Mouse (Mus musculus) left cerebral cortex, adult 2 months (tissue): ENCODE data around the gene Pbld1. TPM values are rescaled to one million over a fixed set of nuclear protein-coding genes. Genes with fewer than 3 reads are reported as not detected.

Source experiments
- DNase-seq, 2 experiments: peaks; one replicate each; pipeline ENCODE4 v3.0.0; 2021 to 2022; ENCODE audit warnings: low spot score in 2 of 2, mixed read lengths in 1 of 2; ENCODE audit errors: extremely low spot score in 1 of 2
- H3K27ac ChIP-seq: fragments of 200-600 bp; 2 replicates; pipeline ENCODE4 v1.8.1; 2022
- H3K4me3 ChIP-seq: fragments of 200-600 bp; 2 replicates; pipeline ENCODE4 v1.8.1; 2022
- CTCF ChIP-seq: fragments of 200-600 bp; IDR thresholded peaks from 2 replicates; pipeline ENCODE4 v1.8.1; 2022; ENCODE audit warnings: antibody characterized with exemption, mild to moderate bottlenecking, moderate library complexity
- intact Hi-C: fragments of 180-260 bp; cut with DNase I; formaldehyde crosslinking; loops from one replicate; pipeline ENCODE4 v1.15.1; 2025
- total RNA-seq, 2 experiments: library from RNA; stranded (reverse); gene quantifications; 2 replicates each; pipeline ENCODE4 v1.2.3; 2021

Pbld1 gene
- total RNA-seq, 2 experiments from 2014 or later: 0.23 to 0.66 TPM

DNA sequence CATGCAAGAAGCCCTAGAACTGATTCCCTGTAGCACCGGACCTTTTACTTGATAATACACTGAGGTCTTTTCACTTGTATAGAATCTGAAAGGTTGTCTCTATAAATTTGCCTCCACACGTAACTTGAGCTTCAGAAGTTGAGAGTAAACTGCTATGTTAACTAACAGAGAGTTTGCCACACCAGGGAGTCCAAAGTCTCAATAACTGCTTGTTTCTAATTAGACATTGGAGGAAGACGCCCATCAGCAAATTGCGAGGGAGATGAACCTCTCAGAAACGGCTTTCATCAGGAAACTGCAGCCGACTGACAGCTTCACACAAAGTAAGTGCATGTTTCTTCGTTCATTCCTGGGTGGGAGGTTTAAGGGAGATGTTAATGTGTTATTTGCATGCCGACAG, 5.6 kb downstream of the Pbld1 start:
- TF ChIP-seq CTCF: no peak
- no peak overlapping the region for H3K27ac ChIP-seq
- H3K4me3 ChIP-seq: no peak overlapping the region
- DNase-seq: no peak
- intact Hi-C loops: loop anchor here (2.0 to 10.0 kb wide), 4 partner anchors 21 to 251 kb away; partner anchors contain the start of genes Hnrnph3, Pbld2 and Rufy2

DNA sequence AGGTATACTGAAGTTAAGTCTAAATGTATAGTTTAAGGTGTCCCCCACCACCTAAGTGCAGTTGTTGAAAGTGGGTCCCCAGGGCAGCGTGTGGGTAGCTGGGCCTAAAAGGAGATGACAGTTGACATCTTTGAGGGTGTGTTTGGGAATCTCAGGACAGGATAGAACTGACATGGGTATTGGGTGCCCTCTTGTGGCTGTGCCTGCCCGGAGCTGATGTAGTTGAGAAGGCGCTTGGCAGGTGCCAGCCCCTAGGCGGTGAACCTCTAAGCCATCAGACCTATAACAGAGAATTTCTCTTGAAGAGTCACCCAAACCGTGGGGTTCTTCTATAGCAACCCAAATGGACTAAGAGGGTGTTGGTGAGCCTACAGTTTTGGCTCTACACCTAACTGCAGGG, 6.0 kb downstream of the Pbld1 start:
- peak; percentile 78 for DNase-seq
- Histone ChIP-seq H3K27ac (no peak overlapping the region), H3K4me3 (no peak overlapping the region)
- intact Hi-C loops: loop anchor here (2.0 to 10.0 kb wide), 4 partner anchors 21 to 251 kb away; partner anchors contain the start of genes Hnrnph3, Pbld2 and Rufy2
- peak; percentile 93 for TF ChIP-seq CTCF

DNA sequence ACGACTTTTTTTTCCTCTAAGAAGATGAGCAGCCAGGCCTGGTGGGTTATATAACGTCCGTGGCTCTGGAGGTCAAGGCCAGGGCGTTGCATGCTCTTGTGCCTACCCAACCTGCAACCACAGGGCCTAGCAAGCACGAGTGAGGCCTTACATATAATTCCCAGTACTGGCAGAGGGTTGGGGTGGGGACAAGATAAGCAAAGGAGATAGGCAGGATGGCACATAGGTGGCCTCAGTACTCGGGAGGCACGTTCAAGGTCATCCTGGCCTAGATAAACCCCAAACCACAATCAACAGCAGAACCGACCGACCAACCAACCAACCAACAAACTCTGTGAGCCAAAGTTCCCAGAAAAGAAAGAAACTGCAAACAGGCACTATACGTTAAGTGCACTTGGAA, 26.3 kb downstream of the Pbld1 start:
- Histone ChIP-seq H3K4me3 (no peak overlapping the region), H3K27ac (no peak overlapping the region)
- TF ChIP-seq CTCF: no peak
- intact Hi-C loops: no loop called here
- no peak for DNase-seq

DNA sequence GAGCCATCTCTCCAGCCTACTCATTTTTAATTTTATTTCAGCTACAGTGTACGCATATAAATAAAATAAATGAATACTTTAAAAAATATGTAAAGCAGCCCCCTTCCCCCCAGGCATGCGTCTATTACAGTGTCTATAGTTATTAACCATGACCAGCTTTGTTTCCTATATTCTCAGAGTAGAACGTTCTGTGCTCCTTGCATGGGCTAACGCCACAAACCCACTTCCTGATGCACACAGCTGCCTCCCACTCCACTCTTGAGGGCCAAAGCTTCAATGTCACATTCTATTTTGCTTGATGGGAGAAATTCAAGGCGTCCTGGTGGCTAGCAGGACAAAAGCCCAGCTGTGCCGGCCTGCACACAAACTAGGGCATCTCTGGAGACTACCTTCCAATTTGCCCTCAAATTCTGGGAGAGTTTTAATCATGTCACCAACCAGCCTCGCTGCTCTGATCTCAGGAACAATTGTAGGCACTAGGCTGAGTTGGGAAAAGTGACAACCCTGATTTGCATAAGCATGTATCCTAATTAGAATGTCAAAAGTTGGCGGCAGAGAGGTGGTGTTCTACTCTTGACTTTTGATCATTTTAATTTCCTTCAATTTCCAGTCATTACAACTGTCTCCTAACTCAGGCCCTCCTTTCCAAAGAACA, 29.3 kb downstream of the Pbld1 start:
- TF ChIP-seq CTCF: no peak
- H3K4me3 ChIP-seq: peak overlapping the region; percentile 46
- H3K27ac ChIP-seq: no peak overlapping the region; the same call in 1 of the 2 replicates
- intact Hi-C loops: no loop called here
- DNase-seq: no peak

DNA sequence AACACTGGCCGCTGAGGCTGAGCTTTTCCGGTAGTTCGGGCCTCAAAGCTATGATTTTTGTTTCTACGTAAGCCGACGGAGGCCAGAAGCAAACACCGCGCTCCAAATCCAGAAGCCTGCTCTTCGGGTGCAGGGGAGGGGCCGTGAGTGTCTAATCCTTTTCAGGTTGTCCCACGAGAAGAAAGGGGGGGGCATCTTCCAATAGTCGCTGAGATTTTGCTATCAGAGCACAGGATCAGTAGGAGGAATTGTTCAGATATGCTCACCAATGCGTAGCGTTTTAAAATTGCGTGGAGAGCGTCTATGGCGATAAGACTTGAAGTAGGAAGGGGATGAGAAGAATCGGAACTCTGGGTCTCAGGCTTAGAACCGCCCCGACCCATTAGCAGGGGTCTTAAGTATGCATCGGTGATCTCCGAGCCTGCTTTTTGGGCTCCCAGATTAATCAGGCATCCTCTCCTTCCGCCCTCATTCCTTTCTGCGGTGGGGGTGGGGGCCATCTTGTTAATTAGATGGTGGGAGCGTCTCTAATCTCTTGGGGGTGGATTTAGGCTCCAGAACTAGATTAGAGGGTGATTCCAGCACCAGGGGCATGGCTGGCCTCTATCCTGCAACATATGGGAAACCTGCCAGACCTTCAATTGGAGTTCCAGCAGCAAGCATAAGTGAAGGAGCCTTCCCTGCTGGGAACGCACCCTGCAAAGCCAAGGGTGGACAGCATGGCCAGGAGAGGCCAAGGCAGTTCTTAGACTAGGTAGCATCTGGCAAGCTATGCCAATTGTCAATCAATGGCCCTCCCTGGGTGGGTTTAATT, 30.0 kb downstream of the Pbld1 start:
- peak overlapping the region; percentile 46 for H3K4me3 ChIP-seq
- peak in 1 of 2 experiments; percentile 24 for DNase-seq
- no peak for TF ChIP-seq CTCF
- intact Hi-C loops: no loop called here
- H3K27ac ChIP-seq: peak overlapping the region; percentile 60; the same call in 1 of the 2 replicates

DNA sequence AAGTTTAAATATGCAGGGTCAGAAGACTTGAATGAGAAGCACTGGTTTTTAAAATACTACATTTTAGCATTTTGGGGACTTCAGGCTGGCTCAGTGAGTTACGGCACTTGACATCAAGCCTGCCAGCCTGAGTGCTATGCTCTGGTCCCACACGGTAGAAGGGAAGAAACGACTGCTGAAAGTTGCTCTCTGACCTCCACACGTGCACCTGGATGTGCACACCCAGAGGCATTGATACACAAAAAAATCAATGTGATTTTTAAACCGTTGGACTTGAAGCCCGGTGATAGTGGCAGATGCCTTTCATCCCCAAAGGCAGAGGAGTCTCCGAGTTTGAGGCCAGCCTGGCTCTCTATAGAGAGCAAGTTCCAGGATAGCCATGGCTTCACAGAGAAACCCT, 32.0 kb downstream of the Pbld1 start:
- DNase-seq: no peak
- no peak for TF ChIP-seq CTCF
- Histone ChIP-seq H3K4me3 (no peak overlapping the region), H3K27ac (no peak overlapping the region)
- intact Hi-C loops: no loop called here

DNA sequence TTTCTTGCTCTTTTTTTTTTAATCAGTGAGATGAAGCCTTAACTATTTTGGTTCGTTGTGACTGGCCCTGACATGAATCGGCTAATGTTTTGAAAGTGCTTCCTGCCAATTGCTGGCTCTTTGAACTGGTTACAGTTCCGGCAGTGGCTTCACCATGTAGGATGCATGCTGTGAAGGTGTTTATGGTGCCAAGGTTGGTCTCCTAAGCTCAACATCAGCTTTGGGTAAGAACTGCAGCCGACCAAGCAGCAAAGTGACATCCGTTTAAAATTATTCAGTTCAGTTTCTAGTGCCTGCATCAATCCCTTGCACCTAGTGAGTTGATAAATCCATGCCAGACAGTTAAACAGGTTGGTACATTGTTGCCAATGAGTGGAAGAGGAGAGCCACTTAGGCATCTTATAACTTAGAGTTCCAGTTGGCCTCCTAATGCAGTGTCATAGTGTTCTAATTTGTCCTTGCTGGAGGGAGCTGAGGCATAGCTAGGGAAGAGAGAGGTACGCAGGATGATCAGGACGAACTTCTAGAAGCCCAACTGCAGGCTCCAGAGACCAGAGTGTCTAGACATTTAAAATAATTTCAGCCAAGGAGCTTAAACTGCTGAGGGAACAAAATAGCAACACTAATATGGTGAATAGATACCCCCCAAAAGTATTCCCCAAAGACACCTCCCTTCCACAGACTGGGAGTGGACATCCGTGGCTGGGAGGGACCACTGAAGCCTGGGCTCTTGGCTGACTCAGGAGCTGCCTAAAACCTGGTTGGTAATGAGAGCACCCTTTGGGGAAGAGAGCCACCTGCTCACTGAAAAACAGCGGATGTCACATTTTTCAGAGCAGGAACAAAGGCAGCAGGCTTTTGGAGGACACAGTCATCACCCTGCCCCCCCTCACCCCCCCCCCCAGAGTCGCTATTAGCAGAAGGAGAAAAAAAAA, 32.9 kb downstream of the Pbld1 start:
- intact Hi-C loops: no loop called here
- no peak overlapping the region for H3K27ac ChIP-seq

DNA sequence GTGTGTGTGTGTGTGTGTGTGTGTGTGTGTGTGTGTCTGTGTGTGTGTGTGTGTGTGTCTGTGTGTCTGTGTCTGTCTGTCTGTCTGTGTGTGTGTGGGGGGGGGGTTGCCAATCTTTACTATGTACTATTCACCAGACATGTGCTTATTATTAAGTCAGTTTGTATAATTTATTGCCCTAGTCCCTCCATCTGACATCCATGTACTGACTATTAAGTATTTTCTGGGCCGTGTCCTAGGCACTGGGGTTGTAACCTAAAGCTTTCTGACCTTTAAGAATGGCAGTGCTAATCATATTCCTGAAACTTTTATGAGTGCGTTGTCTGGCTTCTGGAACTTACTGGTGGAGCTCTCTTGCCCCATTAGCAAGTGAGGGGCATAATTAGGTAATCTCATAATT, 36.8 kb downstream of the Pbld1 start:
- TF ChIP-seq CTCF: no peak
- Histone ChIP-seq H3K27ac (no peak overlapping the region), H3K4me3 (no peak overlapping the region)
- no peak for DNase-seq
- intact Hi-C loops: no loop called here

More for the DNA sequence above, 32.9 kb downstream of the Pbld1 start:
- no peak overlapping the region for H3K4me3 ChIP-seq
- no peak for TF ChIP-seq CTCF
- DNase-seq: no peak

DNA sequence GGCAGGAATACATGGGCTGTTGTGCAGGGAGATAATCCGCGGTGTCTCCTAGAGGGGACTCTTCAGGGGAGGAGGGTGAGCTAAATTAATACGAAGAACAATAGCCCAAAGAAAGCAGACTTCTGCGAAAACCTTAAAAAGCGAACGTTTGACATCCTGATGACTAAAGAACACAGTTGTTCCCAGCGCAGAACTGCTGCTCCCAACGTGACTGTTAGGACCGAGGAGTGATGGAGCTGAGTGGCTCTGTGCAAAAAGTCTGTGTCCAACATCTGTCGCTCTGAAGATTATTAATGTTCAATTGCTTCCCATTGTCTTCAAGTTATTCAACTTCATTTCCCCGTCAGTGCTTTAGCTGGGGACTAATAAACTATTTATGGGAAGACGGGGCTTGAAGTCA, 38.2 kb downstream of the Pbld1 start:
- intact Hi-C loops: no loop called here

DNA sequence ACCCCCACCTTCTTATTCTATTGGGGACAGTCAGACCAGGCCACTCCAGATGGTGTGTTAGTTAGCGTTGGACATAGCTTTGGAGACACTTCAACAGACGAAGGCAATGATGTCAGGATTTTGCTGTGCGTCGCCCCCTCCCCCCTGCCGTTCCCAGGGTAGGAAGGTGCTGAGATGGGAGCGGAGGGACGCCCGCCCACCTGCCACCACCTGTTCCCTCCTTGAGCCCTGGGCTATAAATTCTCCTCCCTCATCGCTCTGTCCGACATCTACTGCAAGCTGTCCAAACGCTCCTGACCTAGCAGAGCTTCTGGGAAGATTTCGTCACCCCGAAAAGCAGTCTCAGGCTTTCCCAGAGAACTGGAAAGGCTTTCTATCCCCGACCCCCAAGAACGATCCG, 39.6 kb downstream of the Pbld1 start, which contains the start of gene Atoh7:
TSS of gene Atoh7 (plus strand) at position 131 of the 400 bp plus-strand sequence.
- peak within 1 kb of the TSS; percentile 88 for H3K27ac ChIP-seq
- DNase-seq: peak; percentile 30 to 58
- no peak for TF ChIP-seq CTCF
- peak within 1 kb of the TSS; percentile 83 for H3K4me3 ChIP-seq
- intact Hi-C loops: no loop called here

More for the DNA sequence above, 38.2 kb downstream of the Pbld1 start:
- no peak overlapping the region for H3K27ac ChIP-seq
- TF ChIP-seq CTCF: no peak
- DNase-seq: no peak
- no peak overlapping the region for H3K4me3 ChIP-seq

DNA sequence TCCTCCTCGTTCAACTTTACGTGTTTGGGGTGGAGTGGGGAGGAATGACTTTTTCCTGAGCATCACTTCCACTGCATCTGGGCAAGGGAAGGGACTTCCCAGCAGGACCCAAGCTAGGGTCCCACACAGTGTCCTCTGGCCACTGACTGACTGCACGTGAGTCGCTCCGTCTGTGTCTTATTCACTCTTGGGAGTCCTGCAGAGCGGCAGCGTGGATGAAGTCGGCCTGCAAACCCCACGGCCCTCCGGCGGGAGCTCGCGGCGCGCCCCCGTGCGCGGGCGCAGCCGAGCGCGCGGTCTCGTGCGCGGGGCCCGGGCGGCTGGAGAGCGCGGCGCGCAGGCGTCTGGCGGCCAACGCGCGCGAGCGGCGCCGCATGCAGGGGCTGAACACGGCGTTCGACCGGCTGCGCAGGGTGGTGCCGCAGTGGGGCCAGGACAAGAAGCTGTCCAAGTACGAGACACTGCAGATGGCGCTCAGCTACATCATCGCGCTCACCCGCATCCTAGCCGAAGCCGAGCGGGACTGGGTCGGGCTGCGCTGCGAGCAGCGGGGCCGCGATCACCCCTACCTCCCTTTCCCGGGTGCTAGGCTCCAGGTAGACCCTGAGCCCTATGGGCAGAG, 40.1 kb downstream of the Pbld1 start:
- intact Hi-C loops: no loop called here
- peak; percentile 75 to 78 for DNase-seq
- peak overlapping the region; percentile 88 for H3K27ac ChIP-seq
- peak overlapping the region; percentile 83 for H3K4me3 ChIP-seq
- TF ChIP-seq CTCF: no peak
